ENCODE assay signal across 8 mouse cellular contexts in the genomic region with DNA sequence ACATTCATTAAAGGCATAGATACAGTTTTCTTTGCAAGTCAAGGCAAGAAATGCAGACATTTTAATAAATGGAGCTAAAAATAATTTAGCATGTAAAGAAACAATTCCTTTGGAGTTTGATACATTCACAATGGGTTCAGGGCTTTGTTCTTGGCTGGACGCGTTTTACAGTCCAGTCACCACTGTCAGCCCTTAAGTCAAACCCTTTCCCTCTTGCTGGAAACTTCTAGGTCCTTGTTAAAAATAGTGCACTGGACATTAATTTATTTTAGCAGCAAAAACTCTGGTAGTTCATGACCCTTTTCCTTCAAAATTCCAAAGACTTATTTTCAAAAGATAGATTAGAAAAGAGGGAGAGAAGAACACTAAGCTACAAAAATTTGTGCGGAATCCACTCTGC.
DNase-seq lines count a peak whose midpoint lies in the region; ATAC-seq and TF ChIP-seq lines count a peak whose summit lies in the region.

No protein-coding gene starts in this region.

- no peak for TF ChIP-seq CTCF in heart, adult 2 months (IDR thresholded peaks at IDR 0.05)
- TF ChIP-seq CTCF in hindbrain, postnatal 0 days (IDR thresholded peaks at IDR 0.05; ENCODE audit: low read depth): no peak

- ATAC-seq in lung, embryonic 16.5 days (ENCODE audit: low read depth): no peak
- no peak for ATAC-seq in hindbrain, postnatal 0 days
- ATAC-seq in neural tube, embryonic 14.5 days (ENCODE audit: low read depth): no peak

- H3K4me3 ChIP-seq in heart, adult 2 months: no peak overlapping the region; the same call in 1 of the 2 replicates
- H3K4me3 ChIP-seq in lung, embryonic 16.5 days (ENCODE audit: low read length): no peak overlapping the region
- H3K4me3 ChIP-seq in hindbrain, postnatal 0 days (ENCODE audit: low read length): peak overlapping the region; percentile 42
- peak overlapping the region; percentile 40; the same call in 1 of the 2 replicates for H3K4me3 ChIP-seq in neural tube, embryonic 14.5 days (ENCODE audit: low read depth, low read length)

- no peak for TF ChIP-seq POLR2A in heart, adult 2 months (IDR thresholded peaks at IDR 0.05; ENCODE audit: insufficient read depth, low read depth, low read length)

- H3K36me3 ChIP-seq in heart, adult 2 months (ENCODE audit: control insufficient read depth, insufficient read depth, low read length): no peaks in the 10 kb centered on the region
- no peaks in the 10 kb centered on the region for H3K36me3 ChIP-seq in lung, embryonic 16.5 days (ENCODE audit: control insufficient read depth, insufficient read depth, low read length)
- H3K36me3 ChIP-seq in hindbrain, postnatal 0 days (ENCODE audit: insufficient read depth, low read length): no peaks in the 10 kb centered on the region; the same call in 1 of the 2 replicates
- H3K36me3 ChIP-seq in neural tube, embryonic 14.5 days (ENCODE audit: control insufficient read depth, insufficient read depth, low read length): no peaks in the 10 kb centered on the region

- H3K9ac ChIP-seq in heart, adult 2 months (ENCODE audit: low read depth, low read length): no peak overlapping the region
- no peak overlapping the region; the same call in 1 of the 2 replicates for H3K9ac ChIP-seq in lung, embryonic 16.5 days (ENCODE audit: low read length)
- peak overlapping the region; percentile 63 for H3K9ac ChIP-seq in hindbrain, postnatal 0 days (replicated peaks; ENCODE audit: low read length)
- peak overlapping the region; percentile 85; the same call in 1 of the 2 replicates for H3K9ac ChIP-seq in neural tube, embryonic 14.5 days (replicated peaks; ENCODE audit: low read depth, low read length)

- H3K79me2 ChIP-seq in heart, adult 2 months (replicated peaks; ENCODE audit: control insufficient read depth, insufficient read depth, low read length): no peaks in the 10 kb centered on the region

- H3K9me3 ChIP-seq in lung, embryonic 16.5 days (ENCODE audit: control insufficient read depth, low read length): no peaks in the 10 kb centered on the region
- no peaks in the 10 kb centered on the region for H3K9me3 ChIP-seq in hindbrain, postnatal 0 days (ENCODE audit: low read length)
- H3K9me3 ChIP-seq in neural tube, embryonic 14.5 days (ENCODE audit: control insufficient read depth, low read length): no peaks in the 10 kb centered on the region

- H3K27me3 ChIP-seq in heart, adult 2 months (ENCODE audit: control insufficient read depth, insufficient read depth, low read length): no peaks in the 10 kb centered on the region
- no peaks in the 10 kb centered on the region for H3K27me3 ChIP-seq in lung, embryonic 16.5 days (ENCODE audit: control insufficient read depth, insufficient read depth, low read depth, low read length)
- H3K27me3 ChIP-seq in hindbrain, postnatal 0 days (ENCODE audit: insufficient read depth, low read length): no peaks in the 10 kb centered on the region
- no peaks in the 10 kb centered on the region for H3K27me3 ChIP-seq in neural tube, embryonic 14.5 days (ENCODE audit: control insufficient read depth, insufficient read depth, low read length)

- no peaks in the 10 kb centered on the region for H3K4me1 ChIP-seq in heart, adult 2 months (ENCODE audit: control insufficient read depth, insufficient read depth, low read length)
- H3K4me1 ChIP-seq in lung, embryonic 16.5 days (replicated peaks; ENCODE audit: control insufficient read depth, insufficient read depth, low read length): peaks cover 5% of the 10 kb centered on the region
- peaks cover 12% of the 10 kb centered on the region for H3K4me1 ChIP-seq in hindbrain, postnatal 0 days (ENCODE audit: insufficient read depth, low read length)
- peaks cover 15% of the 10 kb centered on the region for H3K4me1 ChIP-seq in neural tube, embryonic 14.5 days (ENCODE audit: control insufficient read depth, insufficient read depth, low read length)

- WGBS in heart, adult 2 months: 81% methylated on average over 3 of the region's 3 CpGs
- WGBS in lung, embryonic 16.5 days: 34% methylated on average over 3 of the region's 3 CpGs
- 10% methylated on average over 3 of the region's 3 CpGs for WGBS in hindbrain, postnatal 0 days
- WGBS in neural tube, embryonic 14.5 days: 13% methylated on average over 3 of the region's 3 CpGs

- no peak for DNase-seq in heart, adult 2 months
- no peak for DNase-seq in heart, postnatal 10 days
- no peak for DNase-seq in lung, adult 18-20 months
- no peak for DNase-seq in hindbrain, postnatal 0 days (ENCODE audit: low spot score)
- no peak for DNase-seq in urinary bladder, adult 2 months (ENCODE audit: low spot score)
- DNase-seq in cerebellum, adult 18-20 months: no peak

- H3K4me2 ChIP-seq in lung, embryonic 16.5 days (ENCODE audit: low read depth, low read length): peak overlapping the region; percentile 82
- peak overlapping the region; percentile 78 for H3K4me2 ChIP-seq in hindbrain, postnatal 0 days (ENCODE audit: low read depth, low read length)
- peak overlapping the region; percentile 97 for H3K4me2 ChIP-seq in neural tube, embryonic 14.5 days (ENCODE audit: low read depth, low read length)

- intact Hi-C loops in heart, adult 2 months (cut with DNase I): loop anchor here (2.0 kb wide), 1 partner anchor 129 kb away; no protein-coding TSS in a partner anchor
- intact Hi-C loops in heart, postnatal 10 days (cut with DNase I): loop anchor here (2.0 to 10.0 kb wide), 2 partner anchors 131 to 383 kb away; no protein-coding TSS in a partner anchor

- H3K27ac ChIP-seq in heart, adult 2 months: peak overlapping the region; percentile 59
- H3K27ac ChIP-seq in lung, embryonic 16.5 days (ENCODE audit: low read length): peak overlapping the region; percentile 35
- H3K27ac ChIP-seq in hindbrain, postnatal 0 days: peak overlapping the region; percentile 98
- H3K27ac ChIP-seq in neural tube, embryonic 14.5 days (ENCODE audit: low read depth, low read length): peak overlapping the region; percentile 98

- TF ChIP-seq EP300 in heart, adult 2 months (IDR thresholded peaks at IDR 0.05; ENCODE audit: insufficient read depth, low read depth, low read length): no peak

Comparison
In these comparisons a context has a peak if more than half of its experiments do, and no peak if none do; other contexts are left out.
1. H3K27ac ChIP-seq: peak in every context shown above with its lines; median percentile 98 in hindbrain, postnatal 0 days; 98 in neural tube, embryonic 14.5 days; 59 in heart, adult 2 months; 35 in lung, embryonic 16.5 days.
2. H3K4me3 ChIP-seq: peak in hindbrain, postnatal 0 days (single experiment) and neural tube, embryonic 14.5 days (single experiment); none in heart, adult 2 months (single experiment) and lung, embryonic 16.5 days (single experiment).
3. H3K9ac ChIP-seq: peak in hindbrain, postnatal 0 days (single experiment) and neural tube, embryonic 14.5 days (single experiment); none in heart, adult 2 months (single experiment) and lung, embryonic 16.5 days (single experiment).
4. Peak in every context shown above with its lines, with median percentiles within 50 percentile points of each other: H3K4me2 ChIP-seq.